Mouse (Mus musculus) heart, adult 8-10 months (tissue): Measurements from ENCODE around the gene Sec14l1. TPM values are rescaled to one million over a fixed set of nuclear protein-coding genes. Genes with fewer than 3 reads are reported as not detected.
A peak's percentile ranks its signal among the peaks of the same experiment; 100 is the strongest.

Experiments used
- DNase-seq: peaks from one replicate; pipeline ENCODE4 v3.0.0; 2022; ENCODE audit warnings: low spot score
- total RNA-seq, 4 experiments: library from RNA; stranded (reverse); gene quantifications; 2 replicates each; pipeline ENCODE4 v1.2.4; 2022

Gene Sec14l1
- total RNA-seq, 4 experiments from 2014 or later, result 61.1 to 74.3 (median 69.2) TPM

DNA sequence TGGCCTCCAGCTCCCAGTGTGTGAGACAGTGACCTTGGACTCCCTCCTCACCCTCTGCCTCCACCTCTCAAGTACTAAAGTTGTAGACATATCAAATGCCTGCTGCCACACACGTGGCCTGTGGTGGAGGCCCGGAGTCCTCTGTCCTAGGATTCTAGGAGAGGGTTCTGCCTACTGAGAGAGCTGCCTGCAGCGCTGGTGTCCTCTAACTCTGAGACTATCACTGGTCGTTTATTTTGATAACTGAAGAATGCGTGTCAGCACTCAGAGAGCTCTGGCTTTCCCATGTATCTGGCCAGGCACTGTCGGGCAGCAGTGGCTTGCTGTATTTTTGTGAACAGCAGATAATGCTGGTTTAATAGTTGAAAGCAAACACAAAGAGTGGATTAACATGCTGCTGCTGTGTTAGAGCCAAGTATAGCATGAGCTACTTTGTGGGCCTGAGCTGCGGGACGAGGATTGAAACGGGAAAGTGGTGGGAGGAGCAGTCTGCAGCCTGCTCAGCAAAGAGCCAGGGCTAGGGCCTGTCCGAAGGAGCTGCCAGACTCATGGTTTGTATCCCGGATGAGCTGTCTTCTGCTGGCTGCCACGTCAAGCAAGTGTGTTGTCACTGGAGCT is 13.1 kb downstream of the Sec14l1 start:
- peak; percentile 67 for DNase-seq

DNA sequence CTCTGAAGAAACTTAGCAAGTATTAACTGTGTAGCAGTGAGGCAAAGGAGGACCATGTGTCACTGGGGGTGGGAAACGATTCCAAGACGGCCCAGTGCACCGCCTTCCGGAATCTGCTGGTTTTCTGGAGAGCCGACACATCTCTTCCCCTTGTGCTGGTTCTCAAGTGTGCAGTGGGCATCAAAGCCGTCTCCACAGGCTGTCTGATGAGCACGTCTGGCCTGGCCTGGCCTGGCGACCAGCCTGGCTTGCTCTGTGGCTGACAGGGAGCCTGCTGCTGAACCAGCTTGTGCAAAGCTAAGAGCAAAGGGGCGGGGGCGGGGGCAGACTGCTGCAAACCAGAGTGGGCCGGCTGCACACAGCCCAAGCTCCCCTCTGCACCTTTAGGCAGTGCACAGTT is 14.5 kb downstream of the Sec14l1 start:
- DNase-seq, result no peak

DNA sequence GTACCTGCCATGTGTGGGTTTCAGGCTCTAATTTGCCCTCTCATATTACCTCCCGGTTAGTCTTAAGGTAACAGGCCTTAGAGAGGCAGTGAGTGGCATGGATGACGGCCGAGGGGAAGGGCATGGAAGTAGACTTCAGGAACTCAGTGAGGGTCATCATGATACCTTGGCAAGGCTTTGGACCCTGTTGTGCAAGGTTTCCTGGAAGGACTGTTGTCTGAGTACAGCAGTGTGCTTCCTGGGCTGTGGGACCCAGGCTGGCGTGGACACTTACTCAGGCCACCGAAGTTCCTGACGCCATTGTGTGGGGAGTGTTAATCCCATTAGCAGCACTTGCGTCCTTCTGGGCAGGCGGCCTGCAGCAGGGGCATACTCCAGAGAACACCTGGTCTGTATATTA is 15.1 kb downstream of the Sec14l1 start:
- DNase-seq, result no peak

DNA sequence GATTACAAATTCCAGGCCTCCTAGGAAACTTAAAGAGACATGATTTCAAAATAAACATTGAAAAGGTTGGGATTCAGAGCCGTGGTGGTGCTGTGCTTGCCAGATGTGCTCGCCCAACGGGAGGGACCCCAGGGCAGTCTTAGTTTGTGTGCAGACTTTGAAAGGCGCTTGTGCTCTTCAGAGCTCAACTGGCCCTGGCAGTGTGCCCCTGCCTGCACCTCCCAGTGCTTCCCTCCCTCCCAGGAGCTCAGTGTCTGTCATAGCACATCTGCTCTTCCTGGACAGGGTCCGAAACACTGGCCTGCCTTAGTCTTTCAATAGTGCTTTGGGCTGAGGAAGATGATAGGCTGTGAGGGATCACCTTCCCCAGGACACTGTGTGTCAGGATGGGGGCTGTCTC is 15.9 kb downstream of the Sec14l1 start:
- no peak for DNase-seq

DNA sequence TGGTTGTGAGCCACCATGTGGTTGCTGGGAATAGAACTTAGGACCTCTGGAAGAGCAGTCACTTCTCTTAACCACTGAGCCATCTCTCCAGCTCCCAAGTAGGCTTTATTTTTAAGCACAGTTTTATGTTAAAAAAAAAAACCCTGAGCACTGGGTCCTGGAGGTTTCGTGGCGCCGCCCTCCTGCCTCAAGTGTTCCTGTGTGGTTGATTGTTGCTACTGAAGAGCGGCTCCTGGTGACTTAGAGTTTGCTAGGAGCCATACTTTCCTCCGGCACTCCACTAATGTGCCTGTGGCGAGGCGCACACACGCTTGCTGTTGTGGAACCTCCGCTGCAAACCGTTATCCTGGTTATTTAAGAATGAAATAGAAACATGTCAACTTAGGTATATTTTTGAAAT is 16.5 kb downstream of the Sec14l1 start:
- DNase-seq, result no peak

DNA sequence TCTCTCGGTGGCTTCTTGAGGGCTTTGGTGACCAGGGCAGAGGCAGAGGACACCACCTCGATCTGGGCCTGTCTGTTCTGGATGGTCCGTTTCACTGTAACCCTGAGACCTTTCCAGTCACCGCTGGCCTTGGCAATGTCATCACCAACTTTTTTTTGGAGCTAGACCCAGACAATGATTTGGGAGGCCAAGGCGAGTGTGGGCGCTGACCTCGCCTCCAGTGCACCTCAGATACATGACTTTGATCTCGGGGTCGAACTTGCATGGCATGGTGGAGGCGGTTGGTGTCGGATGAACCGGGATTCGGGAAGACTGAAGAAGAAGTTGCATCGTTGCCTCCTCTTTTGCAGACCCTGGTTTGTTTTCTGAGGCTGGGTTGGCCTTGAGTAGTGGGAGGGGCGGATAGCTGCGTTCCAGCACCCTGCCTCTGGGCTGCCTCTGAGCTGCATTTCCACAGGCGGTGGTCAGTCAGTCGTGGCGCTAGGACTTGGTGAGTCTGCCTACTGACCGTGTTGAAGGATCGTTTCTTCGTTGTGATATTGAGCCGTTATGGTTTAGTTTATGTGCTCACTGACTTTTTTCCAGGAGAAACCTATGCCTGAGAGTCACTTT is 19.9 kb downstream of the Sec14l1 start:
- no peak for DNase-seq

DNA sequence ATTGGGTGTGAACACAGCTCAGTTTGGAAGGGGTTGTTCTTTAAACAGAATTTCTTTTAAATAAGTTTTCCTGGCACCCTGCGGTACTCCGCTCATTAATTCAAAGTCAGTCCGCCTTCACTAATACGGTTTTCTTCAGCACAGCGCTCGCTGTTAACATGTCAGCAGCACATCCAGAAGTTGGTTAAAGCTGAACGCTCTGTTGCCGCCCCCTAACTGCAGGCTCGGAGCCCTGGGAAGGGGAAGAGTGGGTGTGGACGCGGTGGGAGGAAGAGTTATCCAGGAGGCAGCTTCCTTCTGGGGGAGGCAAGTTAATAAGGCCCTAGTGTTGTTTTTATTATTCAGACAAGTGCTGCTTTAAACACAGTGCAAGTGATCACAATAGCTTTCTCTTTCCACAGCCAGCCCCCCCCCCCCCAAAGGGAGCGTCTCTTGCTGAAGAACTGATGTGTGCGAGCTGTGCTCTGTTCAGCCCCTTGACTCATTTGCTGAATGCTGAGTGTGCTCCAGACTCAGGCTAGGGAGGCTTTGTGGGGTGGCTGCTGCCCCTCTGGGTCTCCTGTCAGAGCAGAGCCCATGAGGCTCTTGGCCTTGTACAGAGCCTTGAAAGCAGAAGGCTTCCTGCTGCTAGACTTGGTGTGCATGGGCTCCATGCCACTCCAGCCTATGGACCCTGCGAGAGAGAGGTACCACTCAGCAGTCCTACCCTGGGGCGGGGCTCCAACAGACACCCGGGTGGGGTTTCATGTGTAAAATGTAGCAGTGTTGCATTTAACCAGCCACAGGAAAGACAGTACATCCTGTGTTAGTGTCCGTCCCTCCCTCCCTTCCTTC is 20.7 kb downstream of the Sec14l1 start:
- DNase-seq, result no peak

DNA sequence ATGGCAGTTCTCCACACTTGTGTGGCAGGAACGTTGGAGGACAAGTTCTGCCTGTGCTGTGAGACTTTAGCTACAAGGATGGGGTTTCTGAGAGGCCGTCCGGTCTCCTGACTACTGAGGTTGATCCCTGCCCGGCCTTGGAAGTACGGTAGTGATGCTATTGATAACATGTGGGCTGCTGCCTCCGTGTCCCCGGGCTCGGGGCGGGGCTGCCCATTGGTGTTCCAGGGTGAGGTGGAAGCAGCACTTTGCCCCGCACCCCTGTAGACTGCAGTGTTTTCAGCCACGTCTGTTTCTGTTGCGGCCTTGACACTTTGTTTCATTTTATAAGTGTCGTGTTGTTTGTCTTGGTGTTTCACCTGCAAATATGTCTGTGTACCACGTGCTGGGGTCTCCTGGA is 21.9 kb downstream of the Sec14l1 start:
- DNase-seq, result no peak

DNA sequence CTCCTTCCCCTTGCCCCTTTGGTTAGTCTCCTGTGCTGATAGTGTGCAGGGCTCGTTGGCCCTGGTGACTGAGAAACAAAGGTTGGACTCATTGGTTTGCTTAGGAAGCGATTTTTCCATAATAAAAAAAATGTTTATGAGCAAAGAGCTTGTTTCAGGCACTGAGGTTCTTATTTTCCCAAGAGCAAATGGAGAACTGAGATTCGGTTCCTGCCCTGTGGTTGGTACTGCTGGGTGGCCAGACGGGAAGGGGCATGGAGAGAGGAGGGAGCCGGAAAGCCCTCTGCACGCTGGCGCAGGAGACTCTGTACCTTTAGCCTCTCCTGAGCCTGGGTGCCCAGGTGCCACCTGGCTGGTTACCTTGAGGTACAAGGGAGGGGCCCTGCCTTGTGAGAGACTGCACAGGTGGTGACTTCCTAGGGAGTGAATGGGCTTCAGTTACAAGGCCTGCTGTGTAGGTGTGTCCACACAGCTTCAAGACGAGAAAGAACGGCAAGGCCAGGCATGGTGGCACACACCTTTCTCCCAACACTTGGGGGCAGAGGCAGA is 23.3 kb downstream of the Sec14l1 start:
- DNase-seq, result no peak

DNA sequence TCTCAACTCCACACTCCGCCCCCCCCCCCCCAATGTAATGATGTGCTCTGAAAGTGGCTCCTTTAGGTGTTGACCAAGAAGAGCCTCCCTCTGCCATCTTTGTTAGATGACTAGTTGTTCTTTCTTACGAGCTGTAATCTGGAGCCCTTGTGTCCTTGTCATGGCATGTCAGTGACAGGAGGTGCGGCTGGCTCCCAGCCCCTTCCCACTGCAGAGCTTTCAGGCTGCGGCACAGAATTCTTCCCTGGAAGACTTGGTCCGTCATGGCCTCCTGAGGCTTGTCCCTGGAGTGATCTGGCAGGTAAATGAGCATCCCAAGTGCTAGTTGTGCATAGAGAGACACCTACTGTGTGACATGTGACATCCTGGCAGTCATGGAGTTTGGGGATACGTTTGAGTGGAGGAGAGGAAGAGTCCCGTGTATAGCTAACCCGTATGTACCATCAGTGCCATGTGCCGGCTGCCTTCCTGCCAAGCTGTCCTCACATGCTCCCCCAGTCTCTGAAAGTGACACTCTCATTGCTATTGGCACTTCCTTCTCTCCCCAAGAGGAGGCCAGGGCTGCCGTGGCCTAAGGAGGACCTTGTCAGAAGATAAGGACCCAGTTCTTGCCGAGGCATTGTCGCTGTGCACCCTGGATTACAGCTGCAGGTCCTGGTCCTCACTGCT is 24.0 kb downstream of the Sec14l1 start:
- no peak for DNase-seq

DNA sequence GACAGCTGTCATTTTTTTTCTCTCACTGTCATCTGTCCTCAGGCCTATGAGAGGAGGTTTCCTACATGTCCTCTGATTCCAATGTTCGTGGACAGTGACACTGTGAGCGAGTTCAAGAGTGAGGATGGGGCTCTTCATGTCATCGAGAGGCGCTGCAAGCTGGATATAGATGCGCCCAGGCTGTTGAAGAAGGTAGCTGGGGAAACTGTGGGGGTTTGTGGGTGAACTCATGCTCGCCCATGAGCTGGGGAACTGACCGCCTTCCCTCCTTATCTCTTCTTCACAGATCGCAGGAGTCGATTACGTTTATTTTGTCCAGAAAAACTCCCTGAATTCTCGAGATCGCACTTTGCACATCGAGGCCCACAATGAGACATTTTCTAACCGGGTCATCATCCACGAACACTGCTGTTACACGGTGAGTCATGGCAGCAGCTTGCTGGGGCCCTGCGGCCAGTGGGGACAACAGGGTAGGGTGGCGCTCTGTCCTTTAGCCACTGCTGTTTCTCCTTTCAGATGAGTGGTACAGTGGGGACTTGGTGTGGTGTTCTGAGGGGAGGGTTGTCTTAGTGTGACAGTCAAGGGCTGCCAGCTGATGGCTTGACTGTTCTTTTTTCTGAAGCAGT is 26.5 kb downstream of the Sec14l1 start:
- DNase-seq, result no peak

DNA sequence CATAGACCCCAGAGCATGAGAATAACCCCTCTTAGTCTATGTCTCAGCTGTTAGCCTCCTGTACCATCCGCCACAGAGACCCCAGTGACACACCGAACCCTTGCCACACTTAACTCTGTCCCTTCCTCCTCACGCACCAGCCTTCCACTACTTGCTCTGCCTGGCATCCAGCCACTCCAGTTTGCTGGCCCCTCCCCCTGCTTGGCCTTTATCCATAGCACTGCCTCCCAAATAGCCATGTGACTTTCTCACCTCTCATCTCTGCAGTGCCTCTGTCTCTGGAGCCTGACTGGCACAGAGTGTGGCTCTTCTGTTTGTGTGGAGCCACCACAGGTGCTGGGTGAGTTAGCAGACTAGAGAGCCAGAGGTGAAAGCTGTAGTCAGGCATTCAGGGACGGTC is 27.5 kb downstream of the Sec14l1 start:
- no peak for DNase-seq

DNA sequence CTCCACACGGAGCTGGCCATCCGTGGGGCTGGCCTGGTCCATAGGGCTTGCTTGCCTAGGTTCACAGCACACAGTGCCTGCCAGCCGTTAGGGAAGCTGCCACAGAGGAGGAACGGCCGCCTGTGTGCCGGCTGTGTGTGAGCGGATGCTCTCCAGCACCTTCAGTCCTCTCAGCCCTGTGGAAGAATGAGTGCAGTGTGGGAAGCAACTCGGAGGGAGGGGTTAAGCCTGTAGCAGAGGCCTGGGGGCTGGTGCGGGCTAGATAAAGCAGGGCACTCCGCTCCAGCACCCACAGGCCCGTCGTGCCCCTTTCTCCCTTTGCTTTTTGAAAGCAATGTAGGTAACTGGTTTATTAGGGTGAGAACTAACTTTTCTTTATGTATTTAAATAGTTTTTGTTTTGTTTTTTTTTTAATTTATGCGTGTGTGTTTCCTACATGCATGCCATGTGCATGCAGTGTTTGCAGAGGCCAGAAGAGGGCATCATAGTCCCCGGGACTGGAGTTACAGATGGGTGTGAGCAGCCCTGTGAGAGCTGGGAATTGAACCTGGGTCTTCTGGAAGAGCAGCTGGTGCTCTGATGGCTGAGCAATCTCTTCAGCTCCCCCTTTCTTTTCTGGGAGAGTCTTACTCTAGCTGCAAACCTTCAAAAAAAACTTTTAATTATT is 30.6 kb downstream of the Sec14l1 start:
- DNase-seq, result no peak

DNA sequence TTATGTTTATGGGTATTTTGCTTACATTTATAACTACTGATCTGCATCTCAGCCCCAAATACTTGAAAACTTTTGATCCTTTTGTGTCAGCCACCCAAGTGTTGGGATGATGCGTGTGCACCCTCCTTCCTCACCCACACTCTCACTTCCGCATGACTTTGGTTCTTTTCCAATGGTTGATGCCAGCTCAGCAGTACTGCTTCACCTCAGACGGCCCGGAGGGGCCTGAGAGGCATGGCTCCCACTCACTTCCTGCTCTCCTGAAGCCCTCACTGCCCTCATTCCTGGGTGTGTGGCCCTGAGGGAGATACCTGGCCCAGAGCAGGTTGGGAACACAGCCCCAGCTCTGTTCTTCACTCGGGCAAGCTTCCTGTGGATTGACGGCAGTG is 31.1 kb downstream of the Sec14l1 start:
- no peak for DNase-seq

DNA sequence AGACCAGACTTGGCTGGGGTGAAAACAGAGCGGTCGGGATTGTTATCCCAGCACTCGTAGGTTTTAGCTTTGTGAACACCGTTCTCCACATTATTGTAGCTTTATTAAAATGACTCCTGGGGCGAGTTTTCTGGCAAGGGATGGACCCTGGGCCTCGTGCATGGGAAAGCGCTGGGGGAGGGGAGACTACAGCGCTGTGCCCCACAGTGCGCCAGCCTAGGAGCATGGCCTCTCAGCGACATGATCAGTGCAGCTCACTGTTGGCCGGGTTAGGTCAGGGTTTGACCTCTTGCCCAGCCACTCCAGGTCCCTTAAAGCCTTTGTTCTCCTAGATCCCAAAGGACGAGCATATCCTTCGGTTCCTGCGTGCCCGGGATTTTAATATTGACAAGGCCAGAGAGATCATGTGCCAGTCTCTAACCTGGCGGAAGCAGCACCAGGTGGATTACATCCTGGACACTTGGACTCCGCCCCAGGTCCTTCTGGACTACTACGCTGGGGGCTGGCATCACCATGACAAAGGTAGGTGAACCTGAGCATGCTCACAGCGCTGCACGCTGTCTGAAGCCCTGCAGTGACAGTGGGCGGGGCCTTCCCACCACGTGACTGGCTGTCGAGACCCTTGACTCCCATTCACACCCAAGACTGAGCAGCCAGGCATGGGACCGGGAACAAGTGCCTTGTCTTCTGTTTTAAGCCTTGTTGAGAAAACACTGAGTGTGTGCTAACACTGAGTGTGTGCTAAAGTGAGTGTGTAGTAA is 32.0 kb downstream of the Sec14l1 start:
- DNase-seq, result no peak

DNA sequence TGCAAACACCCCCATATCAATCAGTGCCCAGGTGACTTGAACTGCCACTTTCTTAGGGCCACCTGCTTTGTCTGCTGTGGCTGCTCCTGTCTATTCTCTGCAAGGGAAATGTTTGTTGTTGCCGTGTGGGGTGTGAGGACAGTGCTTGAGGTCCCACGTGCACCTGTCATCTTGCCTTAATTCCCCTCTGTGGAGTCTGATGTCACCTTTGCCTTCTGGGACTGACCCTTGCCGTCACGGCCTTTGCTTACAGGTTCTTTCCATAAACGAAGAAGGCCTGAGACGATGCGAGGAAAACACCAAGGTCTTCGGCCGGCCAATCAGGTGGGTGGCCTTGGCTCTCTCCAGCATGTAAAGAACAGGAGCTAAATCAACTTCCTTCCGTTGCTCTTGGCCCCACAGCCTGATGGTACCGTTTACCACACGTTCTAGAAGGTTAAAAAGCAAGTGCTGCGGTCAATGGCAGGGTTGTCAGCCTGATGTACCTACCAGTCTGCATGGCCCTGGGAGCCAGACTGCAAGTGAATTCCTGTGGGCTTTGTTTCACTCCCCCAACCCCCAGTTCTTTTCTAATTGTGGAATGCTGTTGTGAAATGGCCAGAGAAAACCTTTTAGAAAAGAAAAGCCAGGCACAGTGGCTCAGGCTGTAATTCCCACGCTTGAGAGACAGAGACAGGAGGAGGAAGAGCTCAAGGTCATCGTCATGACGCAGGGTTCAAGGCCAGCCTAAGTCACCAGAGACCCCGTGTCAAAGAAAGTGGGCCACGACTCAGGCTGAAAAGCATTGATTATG is 34.1 kb downstream of the Sec14l1 start:
- DNase-seq, result no peak

DNA sequence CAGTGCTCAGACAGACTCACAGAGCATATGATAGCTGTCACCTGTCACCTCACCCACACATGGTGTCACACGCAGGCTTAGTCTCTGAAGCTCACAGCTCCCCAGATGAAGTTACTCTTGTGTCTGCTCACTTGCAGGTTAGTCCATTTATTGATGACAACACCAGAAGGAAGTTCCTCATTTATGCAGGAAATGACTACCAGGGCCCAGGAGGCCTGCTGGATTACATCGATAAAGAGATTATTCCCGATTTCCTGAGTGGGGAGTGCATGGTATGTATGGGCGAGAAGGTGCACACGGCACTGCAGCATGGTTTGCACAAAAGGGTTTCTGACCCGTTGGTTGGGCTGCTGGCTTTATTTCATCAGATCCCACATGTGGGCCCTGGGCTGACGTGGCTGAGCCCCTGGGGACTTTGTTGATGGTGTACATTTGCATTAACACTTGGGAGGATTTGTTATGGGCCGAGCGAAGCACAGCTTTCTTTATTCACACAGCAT is 35.5 kb downstream of the Sec14l1 start:
- DNase-seq, result no peak

DNA sequence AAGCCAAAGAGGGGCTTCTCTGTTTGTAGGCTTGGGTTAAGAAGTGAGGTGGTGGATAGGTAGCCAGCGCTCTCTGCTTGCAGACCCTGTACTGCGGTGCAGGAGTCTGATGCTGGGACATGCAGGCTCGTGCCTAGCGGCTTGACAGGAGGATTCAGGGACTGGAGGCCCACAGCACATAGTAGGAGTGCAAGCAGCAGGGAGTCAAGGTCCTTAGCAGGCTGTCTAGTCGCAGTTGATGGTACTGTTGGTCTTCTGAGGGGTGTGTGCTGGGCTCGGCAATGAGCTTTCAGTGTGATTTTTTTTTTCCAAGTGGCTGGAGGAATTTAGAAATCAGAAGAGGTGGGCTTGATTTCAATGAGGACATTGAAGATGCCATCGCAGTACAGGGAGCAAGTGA is 36.5 kb downstream of the Sec14l1 start:
- DNase-seq, result no peak

DNA sequence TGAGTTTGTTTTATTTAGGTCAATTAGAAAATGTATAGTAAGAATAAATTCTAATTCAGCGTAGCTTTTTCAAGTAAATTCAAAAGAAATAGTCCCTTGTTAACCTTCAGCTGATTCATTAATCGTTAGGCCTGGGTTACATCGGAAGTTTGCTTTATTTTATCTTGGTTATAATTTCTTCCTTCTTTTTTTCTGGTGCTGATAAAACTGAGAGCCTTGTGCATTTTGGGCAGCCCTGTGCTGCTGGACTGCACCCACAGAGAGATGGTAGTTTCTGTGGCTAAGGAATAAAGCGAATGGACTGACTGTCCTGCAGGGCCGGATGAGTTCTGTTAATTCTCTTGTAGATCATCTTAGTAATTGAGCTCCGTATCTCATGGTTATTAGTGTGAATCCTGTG is 37.6 kb downstream of the Sec14l1 start:
- no peak for DNase-seq
